Mouse (Mus musculus): ENCODE measurements around the gene Pcnx3. TPM values are rescaled to one million over a fixed set of nuclear protein-coding genes. Genes with fewer than 3 reads are reported as not detected.
A peak's percentile ranks its signal among the peaks of the same experiment; 100 is the strongest.

The Pcnx3 gene
- total RNA-seq (2022): 100 to 1,000 TPM in 3 of 4 experiments, 10 to 100 TPM in 1; 95.1 to 183 (median 136) TPM

DNA sequence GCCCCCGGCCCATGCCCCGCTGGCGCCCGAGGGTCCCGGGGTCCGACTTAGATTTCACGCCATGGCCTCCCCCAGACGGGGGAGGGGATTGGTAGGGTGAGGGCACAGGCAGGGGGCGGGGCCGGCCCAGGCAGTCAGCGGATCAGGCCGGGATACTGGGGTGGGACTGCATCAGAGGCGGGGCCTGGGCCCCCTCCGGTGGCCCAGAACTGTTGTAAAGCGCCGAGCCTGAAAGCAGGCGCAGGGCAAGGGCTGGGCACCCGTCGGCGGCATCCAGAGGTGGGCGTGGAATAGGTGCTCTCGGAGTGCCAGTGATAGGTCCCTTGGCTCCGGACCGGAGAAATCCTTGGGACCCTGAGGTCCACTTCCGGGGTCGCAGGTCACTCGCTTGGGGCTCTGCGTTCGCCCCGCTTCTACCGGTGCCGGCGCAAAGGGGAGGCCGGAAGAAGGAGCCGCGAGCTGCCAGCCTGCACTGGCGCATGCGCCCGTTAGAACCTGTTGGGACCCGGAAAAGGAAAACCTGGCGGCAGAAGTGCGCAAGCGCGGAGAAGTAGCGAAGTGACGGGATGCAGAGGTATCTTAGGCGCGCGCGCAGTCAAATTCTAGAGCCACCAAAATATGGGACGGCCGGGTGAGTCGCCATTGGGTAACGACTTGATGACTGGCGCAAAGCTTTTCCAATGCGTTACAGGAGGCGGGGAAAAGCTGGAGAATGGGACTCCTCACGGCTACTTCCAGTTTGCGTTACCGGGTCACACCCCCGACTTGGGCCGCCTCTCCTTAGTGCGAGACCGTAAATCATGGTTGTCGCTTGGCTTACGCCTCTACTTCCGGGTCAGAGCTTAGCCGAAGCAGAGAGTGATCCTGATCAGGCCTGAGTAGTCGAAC, at the start of gene Pcnx3, which contains the start of gene Map3k11:
Pcnx3 (minus strand) TSS at position 709 of the 888 bp plus-strand sequence.
Map3k11 (plus strand) TSS at position 543 of the 888 bp plus-strand sequence.
- DNase-seq: peak; percentile 98

GRCm38 (mm10) chr19:5734325-5734724, 45.6 kb upstream of the Pcnx3 start:
- no peak for DNase-seq

DNA sequence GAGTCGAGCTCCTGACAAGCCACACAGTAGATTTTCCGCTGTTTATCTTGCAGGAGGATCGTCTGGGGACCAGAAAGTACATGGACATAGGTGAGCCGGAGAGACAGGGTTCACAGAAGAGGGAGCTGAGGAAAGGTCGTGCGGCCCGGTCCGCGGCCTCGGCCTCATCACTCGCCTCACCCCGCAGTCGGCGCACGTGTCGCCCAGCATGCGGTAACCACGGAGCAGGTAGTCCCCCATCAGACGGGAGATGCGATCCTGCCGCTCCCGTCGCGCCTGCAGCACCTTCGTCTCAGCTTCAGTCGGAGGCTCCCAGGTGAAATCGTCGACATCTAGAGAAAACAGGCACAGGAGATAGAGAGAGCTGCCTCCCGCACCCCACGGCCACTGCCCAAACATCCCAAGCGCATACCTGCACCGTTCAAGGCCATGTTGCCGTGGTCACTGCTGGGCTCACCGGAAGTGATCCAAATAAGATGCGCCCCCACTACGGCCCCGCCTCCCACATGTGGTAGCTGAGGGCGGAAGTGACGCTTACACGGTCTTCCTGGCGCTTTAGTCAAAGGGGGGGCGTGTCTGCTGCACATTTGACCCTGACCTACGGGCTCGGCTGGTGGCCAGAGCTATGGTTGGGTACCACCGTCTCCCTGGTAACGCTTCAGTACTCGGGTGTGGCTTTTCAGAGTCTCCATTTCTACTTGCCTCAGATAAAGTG, 42.7 kb upstream of the Pcnx3 start:
- peak; percentile 95 for DNase-seq

DNA sequence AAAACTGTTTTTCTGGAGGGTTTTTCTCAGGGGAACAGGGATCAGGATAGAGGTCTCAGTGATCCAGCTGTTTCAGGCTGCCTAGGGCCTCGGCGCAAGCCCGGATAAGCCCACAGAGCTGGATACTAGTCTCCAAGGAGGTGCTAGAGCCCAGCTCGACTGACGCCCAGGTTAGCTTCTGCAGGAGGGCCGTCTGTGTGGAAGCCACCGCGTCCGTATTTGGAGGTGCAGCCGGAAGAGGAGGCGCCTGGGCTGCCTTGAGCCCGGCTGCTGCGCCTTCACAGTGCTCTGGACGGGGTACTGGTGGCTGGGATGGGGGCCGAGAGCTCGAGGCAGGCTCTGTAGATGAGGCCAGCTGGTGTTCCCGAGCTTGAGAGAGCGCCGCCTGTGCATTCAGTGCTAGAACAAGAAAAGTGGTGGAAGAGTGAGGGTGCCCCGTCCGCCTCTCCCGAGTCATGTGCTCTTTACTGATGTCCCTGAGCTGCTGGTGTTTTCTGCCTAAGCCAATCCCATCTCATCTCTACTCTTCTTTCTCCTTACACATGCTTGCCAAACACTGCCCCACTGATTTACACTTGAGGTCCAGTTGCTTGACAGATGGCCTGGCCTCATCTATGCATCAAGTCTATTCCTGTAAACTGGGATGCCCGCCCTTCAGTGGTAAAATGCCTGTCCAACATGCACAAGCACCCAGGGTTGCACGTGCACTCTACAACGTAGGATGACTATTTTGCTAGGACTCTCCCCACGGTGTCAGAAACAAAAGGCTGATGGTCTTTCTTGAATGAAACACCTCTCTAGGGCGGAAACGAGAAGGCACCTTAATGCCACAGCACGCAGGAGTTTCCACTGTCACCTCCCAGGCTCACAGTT, 41.8 kb upstream of the Pcnx3 start:
- no peak for DNase-seq

DNA sequence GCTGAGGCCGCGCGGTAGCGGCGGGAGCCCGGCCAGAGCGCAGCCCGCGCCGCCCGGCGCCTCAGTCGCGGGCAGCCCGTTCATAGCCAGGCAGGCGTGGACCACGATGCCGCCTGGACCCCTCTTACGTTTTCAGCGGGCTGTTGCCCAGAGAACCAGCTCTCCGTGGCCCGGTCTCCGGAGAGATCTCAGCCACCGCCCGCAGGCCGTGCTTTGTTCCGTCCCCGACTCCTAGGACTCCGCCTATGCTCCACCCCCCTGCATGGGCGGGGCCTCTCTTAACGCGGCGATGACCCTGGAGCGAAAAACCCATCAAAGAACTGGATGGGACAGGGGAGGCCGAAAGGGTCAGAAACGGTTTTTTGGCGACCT, 40.7 kb upstream of the Pcnx3 start, which contains the start of gene Fam89b:
Fam89b (minus strand) TSS at position 210 of the 372 bp plus-strand sequence.
- DNase-seq: peak; percentile 86

GRCm38 (mm10) chr19:5728631-5729443, 40.1 kb upstream of the Pcnx3 start:
- no peak for DNase-seq

DNA sequence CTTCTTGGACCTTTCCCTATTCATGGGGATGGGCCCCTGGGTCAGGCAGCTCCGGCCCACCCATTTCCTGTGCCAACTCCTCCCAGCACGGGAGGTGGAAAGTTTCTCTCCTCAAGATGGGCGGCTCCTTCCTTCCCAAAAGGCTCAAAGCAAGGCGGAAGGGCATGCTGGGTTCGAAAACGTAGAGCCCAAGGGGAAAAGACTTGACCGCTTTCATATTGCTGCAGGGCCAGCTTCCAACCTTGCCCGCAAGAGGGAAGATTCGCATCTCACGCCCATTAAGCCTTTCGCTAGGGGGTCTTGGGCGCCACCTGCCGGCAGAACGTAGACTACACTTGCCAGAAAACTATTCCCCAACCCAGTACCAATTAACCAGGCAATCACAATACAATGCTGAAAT, 39.0 kb upstream of the Pcnx3 start:
- DNase-seq: no peak

DNA sequence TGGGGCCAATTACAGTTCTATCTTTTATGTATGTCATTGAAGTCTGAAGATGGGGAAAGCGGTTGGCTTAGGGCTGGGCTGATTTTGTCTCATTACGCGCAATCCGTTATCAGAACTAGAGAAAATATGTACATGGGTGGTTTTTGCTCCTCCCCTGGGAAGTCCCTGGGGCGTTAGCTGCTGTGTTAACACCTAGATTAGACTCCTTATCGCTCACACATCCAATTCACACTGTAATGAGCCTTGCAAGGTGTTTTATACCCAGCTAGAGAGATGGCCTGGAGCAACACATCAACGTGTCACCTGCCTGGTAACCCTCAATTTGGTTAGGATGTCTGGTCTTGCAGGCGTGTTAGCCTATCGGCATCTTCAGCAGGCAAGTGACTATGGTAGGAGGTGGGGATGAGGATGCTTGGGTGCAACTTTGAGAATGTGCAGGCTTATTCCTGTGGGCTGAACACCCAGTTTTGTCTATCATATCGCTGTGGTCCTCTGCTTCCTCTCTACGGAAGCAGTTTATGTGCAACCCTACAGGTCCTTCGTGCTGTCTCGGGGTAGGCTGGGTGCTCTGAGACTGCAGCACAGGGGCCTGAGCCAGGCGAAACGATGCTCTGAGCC, 38.4 kb upstream of the Pcnx3 start:
- DNase-seq: no peak

DNA sequence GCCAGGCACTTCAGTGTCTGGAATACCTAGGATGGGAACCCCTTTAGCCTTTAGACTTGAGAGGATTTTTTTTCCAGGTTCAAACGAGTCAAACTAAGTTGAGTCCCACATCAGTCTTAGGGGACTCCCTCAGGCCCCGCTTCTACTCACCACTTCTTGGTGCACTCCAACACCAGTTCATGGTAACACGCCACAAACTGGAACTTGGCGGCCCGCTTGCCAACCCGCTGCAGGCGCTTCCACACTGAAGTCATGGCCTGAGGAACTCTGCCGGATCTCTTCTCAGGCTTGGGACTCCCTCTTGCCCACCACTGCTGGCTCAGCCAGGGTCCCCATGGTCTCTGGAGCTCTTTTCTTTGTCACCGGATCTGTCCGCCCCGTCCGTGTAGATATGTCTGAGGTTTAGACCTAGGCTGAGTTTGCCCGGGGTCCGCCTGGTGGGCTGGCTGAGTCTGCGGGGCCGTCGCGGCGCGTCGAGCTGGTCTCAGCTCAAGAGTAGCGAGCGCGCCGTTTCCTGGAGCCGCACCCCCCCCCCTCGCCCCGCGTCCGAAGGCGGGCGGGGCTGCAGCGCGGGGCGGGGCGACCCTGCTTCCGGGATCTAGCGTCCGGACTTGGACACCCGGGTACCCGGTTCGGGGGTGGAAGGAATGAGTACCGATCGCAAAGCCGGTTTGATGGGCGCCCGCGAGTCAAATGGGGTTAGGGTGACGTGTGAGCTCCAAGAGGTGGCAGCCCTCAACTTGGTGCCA, 37.2 kb upstream of the Pcnx3 start, which contains the start of gene Ehbp1l1:
Ehbp1l1 (minus strand) TSS at position 551 of the 749 bp plus-strand sequence.
- DNase-seq: no peak

DNA sequence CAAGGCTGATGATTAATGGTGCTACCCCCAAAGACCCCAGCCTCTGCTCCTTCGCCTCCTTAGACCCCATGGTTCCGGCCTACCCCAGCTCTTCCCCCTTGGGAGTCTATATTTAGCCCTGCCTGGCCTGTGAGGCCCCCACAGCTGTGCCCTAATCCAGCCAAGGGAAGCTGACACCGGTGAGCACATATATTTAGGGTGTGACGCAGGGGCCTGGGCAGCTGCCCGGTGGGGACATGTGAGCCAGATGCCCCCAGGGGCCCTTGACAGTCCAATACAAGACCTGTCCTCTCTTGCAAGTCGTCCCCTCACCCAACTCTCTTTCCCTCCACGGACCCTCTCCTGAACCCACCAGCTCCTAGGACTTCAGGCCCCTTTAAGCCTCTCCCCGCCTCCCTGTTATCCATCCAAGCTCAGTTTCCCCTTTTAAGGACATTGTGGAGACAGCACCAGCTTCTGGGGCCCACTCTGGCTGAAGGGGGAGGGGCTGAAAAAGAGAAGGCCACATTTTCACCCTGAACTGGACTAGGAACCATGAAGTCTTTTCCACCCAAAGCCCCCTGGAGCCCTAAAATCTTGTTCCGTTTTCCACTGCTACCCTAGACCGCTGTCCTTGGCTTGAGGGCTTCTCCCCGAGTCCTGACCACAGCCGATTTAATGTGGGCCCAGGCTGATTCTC, 36.5 kb upstream of the Pcnx3 start:
- DNase-seq: no peak

DNA sequence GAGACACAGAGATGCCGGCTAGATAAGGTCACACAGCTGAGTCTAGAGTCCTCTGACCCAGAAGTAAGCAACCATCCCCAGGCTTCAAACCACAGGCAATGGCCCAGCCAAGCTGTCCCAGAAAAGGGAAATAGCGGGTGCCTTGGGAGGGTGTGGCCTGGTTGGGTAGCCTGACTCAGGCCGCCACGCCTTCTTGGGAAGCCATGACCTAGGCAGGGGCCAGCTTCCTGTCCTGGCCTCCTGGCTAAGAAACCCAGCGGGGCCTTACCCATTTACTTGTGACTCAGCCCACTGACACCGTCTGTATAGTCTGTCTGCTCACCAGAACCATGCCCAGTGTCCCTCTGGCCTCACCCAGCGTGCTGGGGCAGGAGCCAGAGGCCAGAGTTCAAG, 35.8 kb upstream of the Pcnx3 start:
- DNase-seq: peak; percentile 86

GRCm38 (mm10) chr19:5723934-5724548, 35.3 kb upstream of the Pcnx3 start:
- no peak for DNase-seq

DNA sequence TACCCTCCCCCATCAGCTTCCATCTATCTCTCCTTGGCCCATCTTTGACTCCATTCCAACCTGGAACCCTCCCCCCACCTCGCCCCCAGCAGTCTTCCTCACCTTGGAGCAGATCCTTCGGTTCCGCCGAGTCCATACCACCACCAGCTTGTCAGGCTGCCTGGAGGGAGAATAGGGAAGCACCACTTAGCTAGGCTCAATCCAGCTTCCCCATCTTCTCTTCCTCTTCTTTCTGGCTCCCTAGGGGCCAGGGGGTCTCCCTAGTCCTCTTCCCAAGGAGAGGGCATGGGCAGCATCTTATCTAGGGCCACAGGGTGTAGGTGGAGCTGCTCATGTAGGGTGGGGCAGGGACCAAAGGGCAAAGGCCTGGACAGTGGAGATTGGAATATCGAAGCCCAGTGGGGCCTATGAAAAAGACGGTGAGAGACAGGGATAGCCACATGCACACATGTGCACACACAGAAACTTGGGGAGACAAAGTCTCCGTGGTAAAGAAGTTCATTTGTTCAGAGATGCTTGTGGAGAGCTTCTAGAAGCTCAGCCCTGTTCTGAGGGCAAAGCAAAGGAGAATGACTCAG, 34.2 kb upstream of the Pcnx3 start:
- DNase-seq: no peak

DNA sequence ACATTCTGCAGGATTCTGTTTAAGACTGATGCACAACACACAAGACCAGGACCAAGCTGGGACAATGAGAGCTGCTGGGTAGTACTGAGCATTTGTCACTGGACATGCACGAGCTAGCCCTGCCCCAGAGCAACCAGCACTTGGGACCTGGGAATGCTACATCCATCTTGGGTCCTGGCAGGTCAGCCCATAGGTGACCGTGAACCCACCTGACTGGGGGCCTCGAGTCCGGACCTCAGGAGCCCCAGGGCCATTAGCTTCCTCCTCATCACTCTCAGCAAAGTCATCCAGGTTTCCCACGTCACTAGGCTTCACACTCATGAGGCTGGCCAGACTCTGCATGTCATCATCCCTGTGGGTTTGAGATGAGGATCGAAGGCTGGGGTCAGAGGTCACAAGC, 32.5 kb upstream of the Pcnx3 start:
- no peak for DNase-seq

DNA sequence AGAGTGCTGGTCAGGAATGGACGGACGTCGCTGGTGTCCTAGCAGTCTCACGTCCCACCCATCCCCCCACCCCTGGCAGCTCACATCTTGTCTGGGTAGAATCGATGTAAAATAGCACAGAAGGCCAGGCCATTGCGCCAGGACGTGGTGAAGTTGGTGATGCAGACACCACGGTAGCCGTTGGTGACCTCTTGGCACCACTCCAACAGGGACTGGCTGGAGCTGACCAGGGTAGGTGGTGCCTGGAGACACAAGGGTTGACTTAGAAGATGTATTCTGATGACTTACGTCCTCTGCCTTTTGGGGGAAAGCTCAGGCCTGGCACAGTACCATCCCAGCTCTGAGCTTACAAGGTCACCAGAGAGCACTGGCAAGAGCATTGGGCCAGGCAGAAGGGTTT, 28.2 kb upstream of the Pcnx3 start:
- no peak for DNase-seq

GRCm38 (mm10) chr19:5715793-5716688, 27.3 kb upstream of the Pcnx3 start:
- DNase-seq: no peak

GRCm38 (mm10) chr19:5713730-5714129, 25.0 kb upstream of the Pcnx3 start:
- DNase-seq: no peak

DNA sequence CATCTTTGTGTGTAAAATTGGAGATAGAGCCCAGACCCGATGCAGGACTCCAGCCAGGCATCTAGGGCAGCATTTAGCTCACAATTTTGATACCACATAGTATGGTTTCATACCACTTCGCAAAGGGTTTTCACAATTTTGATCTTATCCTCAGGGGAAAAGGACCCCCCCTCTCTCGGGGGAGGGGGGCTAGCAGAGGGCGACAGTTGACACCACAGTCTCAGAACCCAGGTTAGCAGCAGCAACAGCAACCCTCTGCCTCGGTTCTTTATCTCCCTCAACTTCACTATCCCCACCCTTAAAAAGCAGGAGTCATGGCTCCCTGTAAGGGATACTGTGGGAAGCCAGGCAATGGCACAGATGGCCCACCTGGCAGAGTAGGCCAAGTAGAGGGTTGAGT, 24.5 kb upstream of the Pcnx3 start:
- no peak for DNase-seq
